Mouse (Mus musculus) heart, postnatal 0 days (tissue): ENCODE data around the gene Myoc.
"Not testable (repeated sequence)": the region's sequence is repeated elsewhere in the genome, so short reads cannot be mapped to it uniquely, and the experiment has no call there.

Source experiments
- CTCF ChIP-seq: IDR thresholded peaks from 2 replicates; pipeline ENCODE4 v1.5.1; 2016; ENCODE audit warnings: antibody characterized with exemption, control low read depth, low read depth
- EP300 ChIP-seq: IDR thresholded peaks from 2 replicates; pipeline ENCODE4 v1.6.1; 2016; ENCODE audit warnings: antibody characterized with exemption, low read depth

DNA sequence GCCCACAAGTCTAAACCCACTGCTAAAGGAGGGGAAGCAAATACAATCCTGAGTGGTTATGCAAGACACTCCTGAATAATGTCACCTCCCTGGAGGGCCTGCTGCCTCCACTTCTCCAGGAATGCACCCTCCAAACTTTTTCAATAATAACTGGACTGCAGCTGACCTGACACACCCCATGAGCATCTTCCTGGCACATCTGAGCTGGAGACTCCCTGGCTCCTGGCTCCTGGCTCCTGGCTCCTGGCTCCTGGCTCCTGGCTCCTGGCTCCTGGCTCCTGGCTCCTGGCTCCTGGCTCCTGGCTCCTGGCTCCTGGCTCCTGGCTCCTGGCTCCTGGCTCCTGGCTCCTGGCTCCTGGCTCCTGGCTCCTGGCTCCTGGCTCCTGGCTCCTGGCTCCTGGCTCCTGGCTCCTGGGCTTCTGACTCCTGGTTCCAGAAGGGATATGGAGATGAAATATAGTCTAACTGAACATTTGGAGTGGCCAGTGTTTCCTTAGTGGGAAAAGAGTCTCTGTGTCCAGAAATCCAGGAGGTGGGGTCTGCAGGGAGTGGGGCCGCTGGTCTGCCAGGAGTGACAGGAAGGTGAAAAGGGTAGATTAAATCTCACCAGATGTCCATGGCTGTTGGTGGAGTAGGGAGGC, 3.5 kb upstream of the Myoc start:
- TF ChIP-seq CTCF, EP300: not testable (repeated sequence)
